Mouse (Mus musculus) urinary bladder, adult 2 months (tissue): ENCODE data around the gene Inpp4b. TPM values are rescaled to one million over a fixed set of nuclear protein-coding genes. Genes with fewer than 3 reads are reported as not detected.

Source experiments
- DNase-seq: peaks from one replicate; pipeline ENCODE4 v3.0.0; 2022; ENCODE audit warnings: low spot score
- polyA plus RNA-seq: library from polyadenylated mRNA; depleted of rRNA; stranded (reverse); fragments of >200 nt; gene quantifications from 2 replicates; pipeline ENCODE4 v1.2.3, GENCODE M21; 2012

Inpp4b gene
- polyA plus RNA-seq, 1 experiment = 1.0 TPM

DNA sequence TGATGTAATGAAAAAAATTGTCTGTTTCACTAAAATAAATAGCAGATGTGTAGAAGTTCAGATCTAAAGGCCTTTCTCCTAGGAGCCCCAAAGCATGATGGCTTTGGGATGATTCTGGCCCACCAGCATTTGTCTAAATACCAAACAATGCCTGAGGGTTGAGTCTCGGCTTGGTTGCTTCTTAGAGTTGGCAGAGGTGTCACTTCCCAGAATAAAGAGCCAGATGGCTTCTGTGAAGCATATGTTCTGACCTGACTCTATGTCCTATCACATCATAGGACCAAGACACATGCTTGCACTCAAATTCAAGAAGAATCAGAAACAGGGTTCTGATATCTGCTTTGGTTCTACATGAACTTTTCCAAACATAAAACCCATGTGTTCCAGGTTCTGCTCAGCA is 365.1 kb downstream of the Inpp4b start:
- no peak for DNase-seq

DNA sequence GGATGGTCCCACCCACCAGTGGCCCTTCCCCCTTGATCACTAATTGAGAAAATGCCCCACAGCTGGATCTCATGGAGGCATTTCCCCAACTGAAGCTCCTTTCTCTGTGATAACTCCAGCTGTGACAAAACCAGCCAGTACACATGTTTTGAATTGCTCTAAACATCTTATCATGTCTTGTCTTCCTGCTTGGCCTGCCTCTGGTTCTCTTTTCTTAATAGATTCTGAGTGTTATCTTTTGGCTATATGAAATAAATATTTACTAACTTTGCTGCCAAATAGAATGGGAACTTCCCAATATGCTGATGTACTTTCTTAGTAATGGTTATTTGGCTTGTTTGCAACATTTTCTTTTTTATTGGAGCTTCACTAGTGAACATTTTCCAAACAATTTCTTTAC is 389.0 kb downstream of the Inpp4b start:
- DNase-seq = no peak

- no peak for DNase-seq
Observed at GRCm38 (mm10) chr8:81735655-81736054, 393.3 kb downstream of the Inpp4b start.

- no peak for DNase-seq
Observed at GRCm38 (mm10) chr8:81736103-81736502, 393.7 kb downstream of the Inpp4b start.

DNA sequence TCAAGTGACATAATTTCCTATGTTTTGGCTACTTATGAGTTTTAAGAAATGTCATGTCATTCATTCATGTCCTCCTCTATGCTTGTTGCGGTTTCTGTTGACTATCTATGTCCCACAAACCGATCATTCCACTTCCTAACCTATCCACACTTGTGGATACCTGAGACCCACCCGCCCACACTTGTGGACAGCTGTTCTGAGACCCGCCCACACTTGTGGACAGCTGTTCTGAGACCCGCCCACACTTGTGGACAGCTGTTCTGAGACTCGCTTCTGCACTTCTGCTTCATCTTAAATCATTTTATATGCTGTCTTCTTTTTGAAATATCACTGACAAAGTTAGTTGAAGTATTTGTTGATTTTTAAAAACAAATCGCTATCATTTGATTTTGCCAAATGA is 400.2 kb downstream of the Inpp4b start:
- DNase-seq = no peak

DNA sequence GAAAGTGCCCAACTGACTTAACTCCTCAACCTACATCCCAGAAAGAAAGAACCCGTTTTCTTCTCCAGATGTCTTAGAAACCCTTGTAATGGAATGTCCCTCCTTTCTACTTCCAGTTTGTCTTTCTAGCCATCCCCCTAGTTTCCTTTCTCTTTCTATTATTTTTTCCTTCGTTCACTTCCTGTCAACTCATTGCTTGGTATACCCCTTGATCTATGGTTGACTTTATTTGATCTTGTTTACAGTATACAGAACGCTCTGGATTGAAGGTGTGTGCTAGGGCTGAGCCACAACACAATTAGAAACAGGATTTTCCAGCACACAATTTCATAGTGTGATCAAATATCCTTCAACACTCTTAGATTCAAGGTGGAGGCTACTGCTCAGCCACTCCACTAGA is 400.7 kb downstream of the Inpp4b start:
- DNase-seq = no peak

DNA sequence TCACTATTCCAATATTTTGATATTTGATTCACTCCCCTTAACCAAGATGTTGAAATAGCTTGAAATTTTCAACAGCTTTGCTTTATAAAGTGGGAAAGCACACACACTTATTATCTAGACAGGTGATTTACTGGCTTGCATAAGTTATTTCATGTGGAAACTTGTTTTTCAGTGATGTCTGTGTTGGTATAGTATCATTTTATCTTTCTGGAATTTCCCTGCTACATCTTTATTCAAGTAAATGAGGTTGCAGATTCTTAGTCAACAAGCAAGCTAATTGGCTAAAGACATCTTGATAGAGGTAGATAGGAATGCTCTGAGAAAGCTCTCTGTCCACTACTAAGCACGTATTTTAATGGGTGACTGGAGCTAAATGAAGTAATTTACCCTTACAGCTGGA is 403.1 kb downstream of the Inpp4b start:
- DNase-seq = no peak

GRCm38 (mm10) chr8:81751159-81751558 is 408.8 kb downstream of the Inpp4b start:
- no peak for DNase-seq

- no peak for DNase-seq
Observed at GRCm38 (mm10) chr8:81756663-81757062, 414.3 kb downstream of the Inpp4b start.

DNA sequence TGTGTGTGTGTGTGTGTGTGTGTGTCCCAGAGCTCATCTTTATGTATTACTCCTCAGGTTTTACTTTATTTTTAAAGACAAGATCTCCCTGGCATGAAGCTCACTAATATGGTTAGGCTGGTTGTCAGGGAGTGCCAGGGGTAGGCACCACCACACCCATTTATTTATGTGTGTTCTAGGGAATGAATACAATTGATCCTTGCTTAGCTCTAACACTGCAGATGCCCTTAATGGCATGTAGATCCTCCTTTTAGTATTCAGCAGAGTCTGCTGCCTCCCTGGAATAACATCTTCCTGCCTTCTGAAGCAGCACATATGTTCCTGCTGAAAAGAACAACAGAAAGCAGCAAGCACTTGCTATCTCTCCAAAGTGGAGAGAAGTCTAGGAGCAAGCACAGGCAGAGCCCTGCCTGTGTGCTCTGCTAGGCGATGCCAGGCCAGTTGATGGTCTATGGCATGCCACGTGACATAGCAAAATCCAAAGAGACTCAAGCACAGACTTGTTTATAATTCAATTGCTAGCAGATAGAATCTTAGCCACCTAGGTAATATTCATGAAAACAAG is 415.3 kb downstream of the Inpp4b start:
- no peak for DNase-seq

DNA sequence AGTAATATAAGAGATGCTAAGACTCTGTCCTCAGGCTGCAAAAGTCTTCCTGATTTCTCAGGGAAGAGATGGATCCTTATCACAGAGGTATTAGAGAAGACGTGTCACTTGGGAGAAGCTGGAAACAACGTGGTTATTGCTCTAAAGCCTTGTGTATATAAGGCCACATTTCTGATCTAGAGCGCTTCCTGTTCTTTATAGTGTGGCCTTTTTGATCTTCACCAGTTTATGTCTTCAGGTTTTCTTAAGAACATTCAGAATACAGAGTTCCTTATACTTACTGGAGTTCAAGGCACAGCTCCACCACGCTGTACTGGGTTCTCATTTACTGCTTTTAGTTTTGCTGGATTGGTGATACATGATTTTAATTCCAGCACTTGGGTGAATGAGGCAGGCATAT is 419.1 kb downstream of the Inpp4b start:
- DNase-seq = no peak

DNA sequence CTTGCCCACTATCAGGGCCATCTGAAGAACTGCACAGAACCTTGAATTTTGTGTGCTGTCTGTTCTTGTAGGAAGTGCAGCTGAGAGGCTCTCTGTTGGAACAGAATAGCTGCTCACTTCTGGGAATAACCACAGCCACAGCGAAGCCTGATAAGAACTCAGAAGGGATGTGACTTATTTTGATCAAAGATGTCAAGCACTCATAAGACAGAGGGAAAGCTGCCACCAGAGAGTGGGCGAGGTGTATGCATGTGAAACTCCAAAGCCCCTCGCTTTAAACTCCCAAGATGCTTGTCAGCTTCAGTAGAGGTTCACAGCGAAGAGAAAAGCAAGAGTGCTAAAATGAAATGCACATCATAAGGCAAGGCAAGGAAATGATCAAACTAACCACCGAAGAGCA is 423.7 kb downstream of the Inpp4b start:
- no peak for DNase-seq

- DNase-seq = no peak
Observed at GRCm38 (mm10) chr8:81767411-81768312, 425.3 kb downstream of the Inpp4b start.

- DNase-seq = no peak
Observed at GRCm38 (mm10) chr8:81768313-81768675, 425.9 kb downstream of the Inpp4b start.

DNA sequence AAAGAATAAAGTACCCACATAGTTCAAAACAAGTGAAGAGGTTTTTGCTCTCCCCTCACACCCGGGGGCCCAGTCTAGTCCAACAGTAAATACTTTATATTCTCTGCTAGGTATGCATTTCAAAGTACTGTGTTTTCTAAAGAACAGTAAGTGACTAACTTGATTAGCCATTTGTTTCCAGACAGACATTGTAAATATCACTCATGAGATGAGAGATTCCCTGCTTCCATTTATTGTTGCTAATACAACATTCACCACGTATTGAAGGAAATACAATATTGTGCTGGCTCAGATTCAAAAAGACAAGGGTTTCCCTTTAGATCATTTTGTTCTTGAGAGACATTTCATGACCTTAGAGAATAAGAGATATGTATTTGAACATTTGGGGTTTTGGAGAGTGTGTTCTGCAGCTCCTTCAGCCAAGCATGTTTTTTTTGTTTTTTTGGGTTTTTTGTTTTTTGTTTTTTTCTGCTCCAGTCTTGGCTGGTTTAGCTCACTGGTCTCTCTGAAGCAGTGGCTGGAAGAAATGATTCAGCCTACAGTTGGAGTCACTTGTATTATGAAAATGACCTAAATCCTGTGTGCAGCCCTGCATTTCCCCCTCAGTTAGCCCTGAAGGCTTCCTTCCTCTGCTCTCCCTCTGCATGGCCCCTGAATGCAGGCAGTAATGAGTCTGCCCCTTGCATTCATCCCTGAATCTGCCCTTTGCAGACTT is 426.5 kb downstream of the Inpp4b start:
- DNase-seq = no peak

- DNase-seq = no peak
Observed at GRCm38 (mm10) chr8:81770603-81771276, 428.4 kb downstream of the Inpp4b start.

DNA sequence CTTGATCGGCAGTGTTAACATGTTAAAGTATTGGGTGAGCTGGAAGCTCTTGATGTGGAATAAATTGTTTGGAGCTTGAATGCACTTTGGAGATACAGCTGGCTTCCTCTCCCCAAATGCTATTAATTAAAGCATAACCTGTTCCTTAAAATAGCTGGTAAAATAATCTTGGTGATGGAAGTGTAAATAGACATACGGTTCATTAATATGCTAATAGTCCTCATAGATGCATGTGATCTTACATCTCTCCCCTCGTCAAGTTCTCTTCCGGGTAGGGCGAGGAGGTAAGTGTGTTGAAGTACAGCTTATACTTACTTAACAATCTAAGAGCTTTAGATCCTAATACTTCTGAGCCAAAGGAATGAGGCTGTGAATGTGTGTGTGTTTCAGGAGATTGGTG is 430.5 kb downstream of the Inpp4b start:
- DNase-seq = no peak

- no peak for DNase-seq
Observed at GRCm38 (mm10) chr8:81773305-81773965, 431.1 kb downstream of the Inpp4b start.

DNA sequence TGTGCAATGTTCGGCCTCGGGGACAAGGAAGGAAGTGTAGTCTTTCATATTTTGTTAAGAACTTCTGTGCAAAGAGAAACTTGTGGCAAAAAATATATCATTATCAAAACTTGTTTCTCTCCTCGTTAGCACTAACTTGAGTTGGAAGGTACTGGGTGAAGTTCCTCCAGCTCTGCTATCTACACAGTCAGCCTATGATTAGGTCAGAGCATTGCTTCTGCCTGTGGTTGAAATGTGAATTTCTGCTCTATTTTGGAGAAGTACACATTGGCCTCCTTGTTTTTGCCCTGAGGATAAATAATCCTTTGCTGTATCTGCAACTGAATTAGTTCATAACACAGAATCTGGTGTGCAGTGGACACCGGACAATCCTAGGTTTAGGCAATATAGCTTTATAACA is 431.7 kb downstream of the Inpp4b start:
- no peak for DNase-seq

- no peak for DNase-seq
Observed at GRCm38 (mm10) chr8:81774454-81774853, 432.1 kb downstream of the Inpp4b start.

DNA sequence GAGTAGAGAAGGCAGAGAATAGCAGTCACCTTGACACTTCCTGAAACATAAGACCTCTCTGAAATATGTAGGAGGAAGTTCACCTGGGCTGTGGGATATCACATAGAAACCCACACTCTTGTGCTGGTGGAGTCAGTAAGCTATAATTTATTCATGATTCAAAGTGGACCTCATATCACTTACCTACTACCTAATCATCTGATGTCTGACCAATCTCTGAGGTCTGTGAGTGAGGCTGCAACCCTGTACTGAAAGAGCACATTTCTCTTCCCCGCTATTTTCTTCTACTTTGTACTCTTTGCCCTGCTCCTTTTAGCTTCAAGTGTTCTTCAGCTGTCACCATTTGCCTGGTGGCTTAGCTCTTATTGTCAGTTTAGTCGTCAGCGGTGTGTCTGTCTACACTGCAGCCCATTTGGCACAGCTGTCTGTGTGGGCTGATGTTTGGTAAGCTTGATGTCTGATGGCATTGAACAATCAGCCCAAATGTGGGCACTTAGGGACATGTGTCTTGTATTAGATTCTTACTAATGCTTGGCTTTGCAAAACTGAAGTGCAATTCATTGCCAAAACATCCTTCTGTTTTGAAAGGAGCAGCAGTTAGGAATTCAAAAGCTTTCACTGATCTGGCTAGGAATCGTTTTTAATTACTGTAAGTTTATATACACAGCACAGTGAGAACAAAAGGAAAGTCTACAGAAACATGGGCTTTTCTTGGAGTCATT is 434.3 kb downstream of the Inpp4b start:
- no peak for DNase-seq
